Mouse (Mus musculus) megakaryocyte, embryonic 14.5 days (primary cell): ENCODE results near the gene Gm20773. TPM values are rescaled to one million over a fixed set of nuclear protein-coding genes. Genes with fewer than 3 reads are reported as not detected.
"Not testable (repeated sequence)": the region's sequence is repeated elsewhere in the genome, so short reads cannot be mapped to it uniquely, and the experiment has no call there.

Experiments
- H3K27me3 ChIP-seq: replicated peaks from 2 replicates; pipeline ENCODE3; 2012; ENCODE audit warnings: inconsistent platforms
- H3K36me3 ChIP-seq: replicated peaks from 2 replicates; pipeline ENCODE3; 2012; ENCODE audit warnings: low read length, inconsistent platforms, mixed read lengths
- H3K4me1 ChIP-seq: 2 replicates; pipeline ENCODE4 v1.6.1; 2012; ENCODE audit warnings: inconsistent platforms
- H3K4me3 ChIP-seq: replicated peaks from 2 replicates; pipeline ENCODE3; 2012; ENCODE audit warnings: moderate library complexity, mild to moderate bottlenecking, inconsistent platforms
- H3K9me3 ChIP-seq: 2 replicates; pipeline ENCODE4 v1.6.1; 2012; ENCODE audit warnings: inconsistent platforms
- polyA plus RNA-seq: library from polyadenylated mRNA; stranded (reverse); fragments of >175 nt; gene quantifications from 2 replicates; pipeline ENCODE4 v1.2.3, GENCODE M21; 2012; ENCODE audit warnings: low replicate concordance; ENCODE audit not compliant: insufficient read depth

The Gm20773 gene
- polyA plus RNA-seq: not detected in 2 replicates

GRCm38 (mm10) chrY:13493726-13494125, at the start of gene Gm20773:
Gm20773 (plus strand) TSS chrY:13494026.
- not testable (repeated sequence) for H3K9me3 ChIP-seq, H3K4me3 ChIP-seq, H3K36me3 ChIP-seq, H3K27me3 ChIP-seq, H3K4me1 ChIP-seq

- H3K36me3 ChIP-seq, H3K4me3 ChIP-seq, H3K27me3 ChIP-seq, H3K4me1 ChIP-seq, H3K9me3 ChIP-seq: not testable (repeated sequence)
Observed at GRCm38 (mm10) chrY:13465479-13465878, 28.3 kb upstream of the Gm20773 start, which contains the start of gene Gm21866. Gm21866 (minus strand) TSS chrY:13465579.

Other genes with a start within 250 kb of the Gm20773 start
- gene Gm21440, start 241.6 kb upstream of the Gm20773 start, polyA plus RNA-seq: not detected in 2 replicates
- gene Gm21454, start 241.6 kb upstream of the Gm20773 start, polyA plus RNA-seq: not detected in 2 replicates
- gene Gm21725, start 145.0 kb upstream of the Gm20773 start, polyA plus RNA-seq: not detected in 2 replicates
- gene Gm21866, start 28.4 kb upstream of the Gm20773 start, polyA plus RNA-seq: not detected in 2 replicates